Mouse (Mus musculus) urinary bladder, postnatal 0 days (tissue): ENCODE data around the gene 1600014C23Rik. TPM values are rescaled to one million over a fixed set of nuclear protein-coding genes. Genes with fewer than 3 reads are reported as not detected.

Experiments
- polyA plus RNA-seq: library from polyadenylated mRNA; unstranded; fragments of >200 nt; fragmentation: Nextera tagmentation; extraction: Ambion mirVana; gene quantifications from 2 replicates; pipeline ENCODE4 v1.2.1, GENCODE M21; 2015

The 1600014C23Rik gene
- not detected in 2 replicates for polyA plus RNA-seq

DNA sequence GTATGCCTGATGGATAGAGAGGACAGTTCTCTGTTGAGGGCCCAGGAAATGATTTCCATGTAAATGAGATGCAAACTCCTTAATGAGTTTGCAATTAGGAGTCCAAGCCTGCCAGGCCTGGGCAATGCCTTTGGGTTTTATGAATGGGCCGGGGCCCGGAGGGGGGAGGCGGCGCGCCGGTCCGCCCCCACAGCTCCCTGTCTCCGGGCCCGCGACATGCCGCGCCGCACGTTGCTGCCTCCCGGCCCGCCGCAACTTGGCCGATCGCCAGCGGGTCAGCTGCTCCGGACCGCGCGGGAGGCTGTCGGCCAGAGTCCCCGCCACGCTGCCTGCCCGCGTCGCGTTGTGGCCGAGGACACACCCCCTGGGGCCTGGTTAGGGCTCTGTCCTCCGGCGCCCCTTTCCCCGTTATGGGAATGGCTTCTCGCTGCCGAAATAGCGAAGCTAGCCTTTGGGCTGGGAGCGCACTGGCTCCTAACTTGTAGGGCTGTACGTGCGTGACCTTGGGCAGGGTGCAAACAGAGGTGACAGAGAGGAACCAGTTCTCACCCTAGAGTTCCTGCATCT lies at the start of gene 1600014C23Rik:
TSS of gene 1600014C23Rik (minus strand) at position 110 of the 567 bp plus-strand sequence.

DNA sequence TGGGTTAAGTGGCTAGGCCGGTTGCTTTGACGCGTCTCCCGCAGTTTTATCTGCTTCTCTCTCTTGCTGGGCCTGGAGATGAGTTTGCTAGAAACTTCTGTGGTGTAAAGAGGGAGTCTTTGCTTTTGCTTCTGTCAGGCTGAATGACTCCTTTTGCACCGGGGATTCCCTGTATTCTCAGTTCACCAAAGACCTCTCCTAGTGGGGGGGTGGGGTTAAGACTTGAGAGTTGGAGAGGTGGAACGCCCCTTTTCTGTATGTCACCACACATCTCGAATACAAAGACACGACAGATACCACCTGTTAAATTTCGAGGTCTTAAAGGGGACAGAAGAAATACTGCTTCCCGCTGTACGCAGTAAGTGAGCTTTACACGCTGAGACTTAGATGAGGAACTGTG lies 46.9 kb downstream of the 1600014C23Rik start, which contains the start of gene Tmem63b:
TSS of gene Tmem63b (minus strand) at position 190 of the 400 bp plus-strand sequence.

DNA sequence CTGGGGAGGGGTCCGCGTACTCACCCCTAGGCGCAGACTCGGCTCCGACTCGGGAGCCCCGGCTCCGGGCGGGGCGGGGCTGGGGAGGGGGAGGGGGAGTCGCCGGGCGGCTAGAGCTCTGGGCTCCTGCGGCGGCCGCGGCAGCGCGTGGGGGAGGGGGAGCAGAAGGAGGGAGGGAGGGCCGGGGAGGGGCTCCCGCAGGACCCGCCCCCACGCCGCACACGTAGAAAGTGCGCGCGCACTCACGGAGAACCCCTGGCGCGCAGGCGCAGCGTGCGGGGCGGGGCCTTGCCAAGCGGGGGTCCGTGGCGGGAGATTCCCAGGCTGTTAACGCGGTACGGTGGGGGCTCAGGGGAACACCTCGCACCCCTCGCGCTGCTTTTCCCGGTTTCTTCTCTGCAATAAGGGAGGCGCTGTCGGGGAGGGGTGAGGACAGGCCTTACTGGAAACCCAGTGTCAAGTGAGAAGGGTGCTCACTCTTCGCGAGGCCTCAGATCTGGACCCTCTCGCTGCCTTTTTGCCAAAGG lies 47.5 kb downstream of the 1600014C23Rik start, which contains the start of gene Mrpl14:
TSS of gene Mrpl14 (plus strand) at position 230 of the 527 bp plus-strand sequence.

Other genes starting within 250 kb of the 1600014C23Rik start
- 6.2 and 7.2 TPM in 2 replicates for gene Aars2, start 227.0 kb downstream of the 1600014C23Rik start, polyA plus RNA-seq
- 0.13 TPM in 1 of 2 replicates, not detected in the other for gene Tcte1, start 210.4 kb downstream of the 1600014C23Rik start, polyA plus RNA-seq
- gene Tmem151b, start 184.2 kb downstream of the 1600014C23Rik start, polyA plus RNA-seq: 0.47 and 0.65 TPM in 2 replicates
- gene Nfkbie, start 178.1 kb downstream of the 1600014C23Rik start, polyA plus RNA-seq: 3.5 and 3.8 TPM in 2 replicates
- gene Slc35b2, start 170.0 kb downstream of the 1600014C23Rik start, polyA plus RNA-seq: 87.4 and 92.8 TPM in 2 replicates
- 876 and 897 TPM in 2 replicates for gene Hsp90ab1, start 160.6 kb downstream of the 1600014C23Rik start, polyA plus RNA-seq
- 106 and 125 TPM in 2 replicates for gene Slc29a1, start 134.2 kb downstream of the 1600014C23Rik start, polyA plus RNA-seq
- not detected in 2 replicates for gene Mymx, start 131.7 kb downstream of the 1600014C23Rik start, polyA plus RNA-seq
- gene Capn11, start 74.5 kb downstream of the 1600014C23Rik start, polyA plus RNA-seq: 0.68 and 0.75 TPM in 2 replicates
- 166 and 175 TPM in 2 replicates for gene Mrpl14, start 47.5 kb downstream of the 1600014C23Rik start, polyA plus RNA-seq
- gene Tmem63b, start 46.9 kb downstream of the 1600014C23Rik start, polyA plus RNA-seq: 31.0 and 31.1 TPM in 2 replicates